Comparison of ENCODE assay signal across 28 mouse cellular contexts in the genomic region with DNA sequence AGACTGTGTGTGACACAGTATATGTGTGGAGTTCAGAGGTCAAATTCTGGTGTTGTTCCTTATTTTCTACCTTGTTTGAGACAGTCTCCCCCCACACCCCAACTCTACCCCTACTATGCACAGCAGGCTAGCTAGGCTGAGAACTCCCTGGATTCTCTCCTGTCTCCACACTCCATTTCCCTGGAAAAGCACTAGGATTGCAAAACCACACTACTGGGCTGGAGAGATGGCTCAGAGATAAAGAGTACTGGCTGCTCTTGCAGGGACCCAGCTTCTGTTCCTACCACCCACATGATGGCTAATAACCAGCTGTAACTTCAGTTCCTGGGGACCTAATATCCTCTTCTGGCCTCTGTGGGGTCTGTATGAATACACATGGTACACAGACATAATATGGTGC. TPM values are rescaled to one million over a fixed set of nuclear protein-coding genes. Genes with fewer than 3 reads are reported as not detected.
"Had no signal": no experiment of that assay in that cellular context is flagged by ENCODE, and none has a peak within 500 bp of the region (broad histone marks: within the 10 kb centered on the region; RNA-seq: fewer than 3 reads in every experiment).

No protein-coding gene starts in this region.

- H3K36me3 ChIP-seq: kidney, embryonic 15.5 days; liver, embryonic 13.5 days; midbrain, embryonic 10.5 days; midbrain, embryonic 13.5 days; neural tube, embryonic 12.5 days; neural tube, embryonic 15.5 days had no signal

- H3K27me3 ChIP-seq: kidney, embryonic 15.5 days; liver, embryonic 13.5 days; megakaryocyte, embryonic 14.5 days; midbrain, embryonic 13.5 days; neural tube, embryonic 12.5 days; neural tube, embryonic 15.5 days had no signal

- H3K9me3 ChIP-seq: kidney, embryonic 15.5 days; liver, embryonic 13.5 days; megakaryocyte, embryonic 14.5 days; midbrain, embryonic 10.5 days; midbrain, embryonic 13.5 days; neural tube, embryonic 12.5 days; neural tube, embryonic 15.5 days had no signal

- H3K4me2 ChIP-seq: kidney, embryonic 15.5 days; liver, embryonic 13.5 days; lung, embryonic 14.5 days; midbrain, embryonic 13.5 days; neural tube, embryonic 12.5 days; neural tube, embryonic 15.5 days had no signal

- H3K9ac ChIP-seq: kidney, embryonic 15.5 days; liver, embryonic 13.5 days; liver, postnatal 0 days; lung, embryonic 14.5 days; midbrain, embryonic 13.5 days; neural tube, embryonic 12.5 days; neural tube, embryonic 15.5 days had no signal

- H3K4me3 ChIP-seq: kidney, embryonic 15.5 days; left cerebral cortex, adult 2 months; liver, embryonic 13.5 days; megakaryocyte, embryonic 14.5 days; midbrain, embryonic 10.5 days; midbrain, embryonic 13.5 days; neural tube, embryonic 12.5 days; neural tube, embryonic 15.5 days had no signal

- DNase-seq: kidney, adult 8-10 months; kidney, postnatal 10 days; kidney, postnatal 36 days; layer of hippocampus, postnatal 36 days; liver, embryonic 13.5 days; liver, postnatal 0 days; lung, embryonic 14.5 days; right cerebral cortex, adult 18-20 months; right cerebral cortex, postnatal 14 days; right cerebral cortex, postnatal 4 days; thymus, postnatal 25 days had no signal

- H3K4me1 ChIP-seq: midbrain, embryonic 13.5 days; neural tube, embryonic 12.5 days; neural tube, embryonic 15.5 days had no signal

- H3K27ac ChIP-seq: kidney, embryonic 15.5 days; left cerebral cortex, adult 2 months; liver, embryonic 13.5 days; midbrain, embryonic 10.5 days; midbrain, embryonic 13.5 days; neural tube, embryonic 12.5 days; neural tube, embryonic 15.5 days; stomach, postnatal 0 days had no signal

- ATAC-seq: liver, postnatal 0 days; lung, postnatal 0 days; midbrain, embryonic 13.5 days had no signal

RNA-seq across cellular contexts. Expression of gene Scgb1a1, which starts 30.1 kb away (rescaled TPM):
- total RNA-seq: layer of hippocampus, adult 8-10 months; layer of hippocampus, postnatal 10 days; layer of hippocampus, postnatal 36 days; left cerebral cortex, adult 2 months; left cerebral cortex, postnatal 10 days; left cerebral cortex, postnatal 36 days; midbrain, postnatal 0 days had no signal
- polyA plus RNA-seq: kidney, embryonic 15.5 days; limb, embryonic 11.5 days; limb, embryonic 14.5 days; liver, embryonic 13.5 days; lung, embryonic 14.5 days; midbrain, embryonic 10.5 days; midbrain, embryonic 13.5 days; midbrain, postnatal 0 days; neural tube, embryonic 12.5 days; neural tube, embryonic 15.5 days; stomach, embryonic 14.5 days had no signal
